28 mouse cellular contexts compared by ENCODE assay signal in genomic region chr13:94199829-94200228, GRCm38 (mm10).
"Had no signal": no experiment of that assay in that cellular context is flagged by ENCODE, and none has a peak within 500 bp of the region (broad histone marks: within the 10 kb centered on the region; RNA-seq: fewer than 3 reads in every experiment).

No protein-coding gene starts in this region.

- H3K4me1 ChIP-seq: heart, embryonic 13.5 days; heart, embryonic 15.5 days; hindbrain, embryonic 10.5 days; hindbrain, embryonic 12.5 days; intestine, embryonic 15.5 days; liver, embryonic 13.5 days; liver, embryonic 15.5 days had no signal

- DNase-seq: gastrocnemius, adult 2 months; gastrocnemius, postnatal 10 days; gastrocnemius, postnatal 25 days; heart, adult 2 months; heart, postnatal 4 days; kidney, adult 18-20 months; kidney, adult 8-10 months; kidney, postnatal 14 days; kidney, postnatal 4 days; liver; liver, embryonic 13.5 days had no signal

- H3K9me3 ChIP-seq: heart, embryonic 13.5 days; heart, embryonic 15.5 days; hindbrain, embryonic 10.5 days; hindbrain, embryonic 12.5 days; intestine, embryonic 15.5 days; kidney, embryonic 15.5 days; limb, embryonic 10.5 days; limb, embryonic 12.5 days; liver, embryonic 13.5 days; liver, embryonic 15.5 days had no signal

- H3K27me3 ChIP-seq: heart, embryonic 13.5 days; heart, embryonic 15.5 days; hindbrain, embryonic 12.5 days; intestine, embryonic 15.5 days; kidney, embryonic 15.5 days; limb, embryonic 12.5 days; liver, embryonic 13.5 days; liver, embryonic 15.5 days had no signal

- ATAC-seq: hindbrain, embryonic 16.5 days; inflammation-experienced regulatory T-cells, adult 6 months; intestine, embryonic 15.5 days; intestine, postnatal 0 days had no signal

- H3K4me2 ChIP-seq: heart, embryonic 11.5 days; heart, embryonic 13.5 days; heart, embryonic 15.5 days; hindbrain, embryonic 12.5 days; hindbrain, embryonic 14.5 days; intestine, embryonic 15.5 days; kidney, embryonic 15.5 days; limb, embryonic 12.5 days; liver, embryonic 11.5 days; liver, embryonic 13.5 days; liver, embryonic 15.5 days had no signal

- H3K9ac ChIP-seq: heart, embryonic 13.5 days; heart, embryonic 15.5 days; hindbrain, embryonic 12.5 days; hindbrain, embryonic 14.5 days; intestine, embryonic 15.5 days; kidney, embryonic 15.5 days; limb, embryonic 12.5 days; liver, embryonic 13.5 days; liver, embryonic 15.5 days had no signal

- H3K4me3 ChIP-seq: gastrocnemius, adult 2 months; heart, adult 2 months; heart, embryonic 13.5 days; heart, embryonic 15.5 days; hindbrain, embryonic 10.5 days; hindbrain, embryonic 12.5 days; intestine, embryonic 15.5 days; kidney, embryonic 15.5 days; layer of hippocampus, adult 2 months; left cerebral cortex, adult 2 months; limb, embryonic 10.5 days; limb, embryonic 12.5 days; liver, embryonic 13.5 days; liver, embryonic 15.5 days had no signal

- H3K27ac ChIP-seq: gastrocnemius, adult 2 months; heart, adult 2 months; heart, embryonic 13.5 days; heart, embryonic 15.5 days; hindbrain, embryonic 10.5 days; hindbrain, embryonic 12.5 days; hindbrain, embryonic 14.5 days; intestine, embryonic 15.5 days; kidney, embryonic 15.5 days; layer of hippocampus, adult 2 months; left cerebral cortex, adult 2 months; limb, embryonic 10.5 days; limb, embryonic 12.5 days; liver, embryonic 13.5 days; liver, embryonic 15.5 days had no signal

- H3K36me3 ChIP-seq: liver, embryonic 15.5 days had no signal
